Mouse (Mus musculus) CH12.LX (cell line): ENCODE results near the gene Rab43.

Source experiments
- CHD2 ChIP-seq: IDR thresholded peaks from 2 replicates; pipeline ENCODE4 v1.6.1; 2011; ENCODE audit warnings: low read length, improper control_type of control experiment
- CTCF ChIP-seq, 2 experiments: IDR thresholded peaks in 1 of 2; conservative IDR thresholded peaks in 1 of 2; 2 replicates each; pipeline ENCODE4 v1.5.1; 2011 to 2012; ENCODE audit warnings: low read depth in 2 of 2, low read length in 2 of 2, improper control_type of control experiment in 1 of 2, inconsistent platforms in 1 of 2, mild to moderate bottlenecking in 1 of 2, moderate library complexity in 1 of 2
- E2F4 ChIP-seq: IDR thresholded peaks from 2 replicates; pipeline ENCODE4 v1.6.1; 2011; ENCODE audit warnings: low read depth, low read length, improper control_type of control experiment; ENCODE audit not compliant: insufficient replicate concordance
- ELF1 ChIP-seq: IDR thresholded peaks from 2 replicates; pipeline ENCODE4 v1.6.1; 2014; ENCODE audit warnings: low read depth, mild to moderate bottlenecking, inconsistent platforms, low read length, improper control_type of control experiment
- GABPA ChIP-seq: IDR thresholded peaks from 2 replicates; pipeline ENCODE4 v1.6.1; 2012; ENCODE audit warnings: low read depth, low read length, improper control_type of control experiment, inconsistent platforms; ENCODE audit not compliant: insufficient replicate concordance
- MAX ChIP-seq: IDR thresholded peaks from 2 replicates; pipeline ENCODE4 v1.6.1; 2011; ENCODE audit warnings: low read length, improper control_type of control experiment
- MXI1 ChIP-seq: IDR thresholded peaks from 2 replicates; pipeline ENCODE4 v1.6.1; 2011; ENCODE audit warnings: mild to moderate bottlenecking, low read depth, low read length, improper control_type of control experiment
- PAX5 ChIP-seq: IDR thresholded peaks from 2 replicates; pipeline ENCODE4 v1.6.1; 2012; ENCODE audit warnings: low read length, inconsistent platforms, mixed read lengths
- POLR2A ChIP-seq: IDR thresholded peaks from 2 replicates; pipeline ENCODE4 v1.6.1; 2011; ENCODE audit warnings: low read depth, mild to moderate bottlenecking, improper control_type of control experiment, low read length
- POLR2AphosphoS2 ChIP-seq: IDR thresholded peaks from 2 replicates; pipeline ENCODE4 v1.6.1; 2011; ENCODE audit warnings: low read depth, low read length, improper control_type of control experiment
- RAD21 ChIP-seq: IDR thresholded peaks from 2 replicates; pipeline ENCODE4 v1.6.1; 2011; ENCODE audit warnings: low read depth, mild to moderate bottlenecking, low read length, improper control_type of control experiment, moderate library complexity
- TBP ChIP-seq: conservative IDR thresholded peaks from 2 replicates; pipeline ENCODE4 v1.6.1; 2011; ENCODE audit warnings: low read depth, low read length, improper control_type of control experiment
- TCF12 ChIP-seq: IDR thresholded peaks from 2 replicates; pipeline ENCODE4 v1.6.1; 2014; ENCODE audit warnings: low read depth, mild to moderate bottlenecking, inconsistent platforms, low read length, improper control_type of control experiment
- ZNF384 ChIP-seq: IDR thresholded peaks from 2 replicates; pipeline ENCODE4 v1.6.1; 2012; ENCODE audit warnings: low read depth, low read length, improper control_type of control experiment, inconsistent platforms

DNA sequence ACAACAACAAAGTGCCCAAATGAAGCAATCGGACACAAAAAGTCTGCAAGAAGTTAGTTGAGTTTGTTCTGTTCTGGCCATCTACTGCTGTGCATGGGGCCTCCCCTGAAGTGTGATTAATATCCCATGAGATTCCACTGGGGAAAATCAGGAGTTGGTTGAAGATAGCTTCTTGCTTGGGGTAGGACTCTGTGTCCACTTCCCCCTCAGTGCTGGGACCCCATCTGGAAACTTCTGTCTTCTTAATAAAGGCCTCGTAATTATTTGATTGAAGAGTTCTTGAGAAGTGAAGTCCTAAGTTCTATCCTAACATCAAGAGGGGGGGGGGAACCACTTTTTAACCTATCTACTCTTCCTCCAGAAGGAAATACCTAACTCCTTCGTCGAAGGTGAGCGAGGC, 49.8 kb downstream of the Rab43 start:
- no peak for TF ChIP-seq POLR2AphosphoS2
- no peak for TF ChIP-seq TCF12
- TF ChIP-seq ELF1, result no peak
- no peak for TF ChIP-seq CTCF (conservative IDR thresholded peaks at IDR 0.05 in 1 of 2, IDR thresholded peaks at IDR 0.05 in 1 of 2; ENCODE audit: low read depth in 2 of 2, low read length in 2 of 2)
- no peak for TF ChIP-seq PAX5
- TF ChIP-seq ZNF384, result no peak
- no peak for TF ChIP-seq TBP
- TF ChIP-seq POLR2A, result no peak
- TF ChIP-seq RAD21, result no peak
- no peak for TF ChIP-seq MAX
- TF ChIP-seq GABPA, result no peak
- no peak for TF ChIP-seq MXI1
- TF ChIP-seq E2F4, result no peak
- no peak for TF ChIP-seq CHD2
